Mouse (Mus musculus) spleen, adult 2 months (tissue): Measurements from ENCODE around the gene Dkk1. TPM values are rescaled to one million over a fixed set of nuclear protein-coding genes. Genes with fewer than 3 reads are reported as not detected.
"Not testable (repeated sequence)": the region's sequence is repeated elsewhere in the genome, so short reads cannot be mapped to it uniquely, and the experiment has no call there.

Experiments used
- DNase-seq, 2 experiments: peaks; one replicate each; pipeline versions ENCODE4 v3.0.0 to v3.0.0-alpha.2; 2012 to 2021; ENCODE audit warnings: low spot score in 2 of 2, low read depth in 1 of 2
- H3K27ac ChIP-seq: fragments of 200-500 bp; 2 replicates; pipeline ENCODE4 v1.5.1; 2012; ENCODE audit warnings: low read length, inconsistent platforms; ENCODE audit not compliant: insufficient read depth
- H3K27me3 ChIP-seq: fragments of 200-500 bp; 2 replicates; pipeline ENCODE4 v1.6.1; 2012; ENCODE audit warnings: mild to moderate bottlenecking, moderate library complexity, low read length, inconsistent platforms; ENCODE audit not compliant: control insufficient read depth, insufficient read depth
- H3K36me3 ChIP-seq: fragments of 200-500 bp; 2 replicates; pipeline ENCODE4 v1.6.1; 2012; ENCODE audit warnings: mild to moderate bottlenecking, low read length, inconsistent platforms; ENCODE audit not compliant: control insufficient read depth, insufficient read depth
- H3K4me1 ChIP-seq: fragments of 200-500 bp; 2 replicates; pipeline ENCODE4 v1.6.1; 2011; ENCODE audit warnings: inconsistent platforms; ENCODE audit not compliant: control insufficient read depth, insufficient read depth, insufficient read length
- H3K4me3 ChIP-seq: fragments of 200-500 bp; 2 replicates; pipeline ENCODE4 v1.5.1; 2011; ENCODE audit warnings: mild to moderate bottlenecking, inconsistent platforms; ENCODE audit not compliant: insufficient read depth, insufficient read length; ENCODE audit errors: extremely low read depth
- CTCF ChIP-seq: fragments of 200-500 bp; IDR thresholded peaks from 2 replicates; pipeline ENCODE4 v1.5.1; 2011; ENCODE audit warnings: mild to moderate bottlenecking, inconsistent platforms; ENCODE audit not compliant: insufficient read depth, insufficient read length, insufficient replicate concordance; ENCODE audit errors: extremely low read depth
- POLR2A ChIP-seq: fragments of 200-500 bp; IDR thresholded peaks from 2 replicates; pipeline ENCODE4 v1.6.1; 2011; ENCODE audit warnings: low read depth, low read length, inconsistent platforms
- WGBS: fragments of 180-500 bp; shearing (Covaris S2); methylation state at CpG from one replicate; pipeline ENCODE4 v1.1.7; 2018; 5-methylcytosine and 5-hydroxymethylcytosine counted together
- polyA plus RNA-seq: library from polyadenylated mRNA; depleted of rRNA; stranded (reverse); fragments of >200 nt; gene quantifications from 2 replicates; pipeline ENCODE4 v1.2.3, GENCODE M21; 2012

The Dkk1 gene
- polyA plus RNA-seq, 1 experiment = not detected

DNA sequence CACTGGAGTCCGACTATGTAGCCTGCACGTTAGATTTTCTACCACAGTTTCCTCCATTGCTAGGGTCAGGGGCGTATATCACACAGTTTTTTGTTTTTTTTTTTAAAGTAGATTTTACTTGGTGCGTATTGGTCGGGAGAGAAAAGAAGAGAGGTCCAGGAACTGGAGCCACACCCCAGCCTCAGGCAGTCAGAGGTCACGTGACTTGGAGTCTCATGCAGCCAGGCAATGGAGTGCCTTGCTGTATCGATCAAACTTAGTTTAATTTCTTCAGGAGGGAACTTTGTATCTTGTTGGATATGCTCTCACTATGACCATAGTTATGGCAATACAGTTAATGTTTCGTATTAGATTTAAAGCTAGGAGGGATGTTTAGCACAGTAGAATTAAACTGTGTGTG lies 2.8 kb upstream of the Dkk1 start:
- Histone ChIP-seq H3K36me3 (no peaks in the 10 kb centered on the region), H3K27ac (no peak overlapping the region), H3K4me1 (no peaks in the 10 kb centered on the region), H3K4me3 (no peak overlapping the region), H3K27me3 (peaks cover 4% of the 10 kb centered on the region)
- 67% methylated on average over 8 of the region's 8 CpGs for WGBS
- DNase-seq = no peak
- TF ChIP-seq CTCF (no peak), POLR2A (no peak)

DNA sequence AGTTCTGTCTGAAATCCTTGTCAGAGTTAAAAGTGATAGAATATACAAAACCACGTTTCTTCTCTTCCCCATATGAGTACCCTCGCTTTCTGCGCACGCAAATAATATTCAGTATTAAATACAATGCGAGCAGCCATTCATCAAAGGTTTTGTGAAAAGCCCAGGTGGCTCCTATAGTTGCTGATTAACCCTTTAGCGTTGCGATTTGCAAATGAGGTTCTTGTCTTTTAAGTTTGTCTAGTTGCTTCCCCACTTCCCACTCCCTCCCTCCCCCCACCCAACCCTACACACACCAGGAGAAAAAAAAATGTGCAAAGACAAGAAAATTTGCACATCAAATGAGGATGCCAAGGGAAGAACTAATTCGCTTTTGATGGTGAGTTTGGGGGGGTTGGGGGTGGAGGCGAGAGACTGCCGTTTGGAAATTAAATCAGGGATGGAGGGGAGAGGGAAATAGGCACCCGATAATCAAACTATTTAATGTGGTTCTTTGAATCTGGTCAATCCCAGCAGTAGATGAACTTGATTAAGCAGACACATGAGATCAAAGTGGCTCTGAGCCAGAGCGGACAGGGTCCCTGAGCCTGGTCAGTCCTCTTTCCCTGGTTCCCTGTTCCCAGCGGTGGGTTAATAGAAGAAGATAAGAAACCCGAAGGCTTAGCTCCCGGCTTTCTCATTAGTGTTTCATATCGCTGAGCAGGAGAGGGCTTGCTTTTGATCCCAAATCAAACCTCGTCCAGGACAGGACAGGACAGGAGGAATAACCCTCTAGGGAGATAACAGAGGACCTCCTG lies 586 bp upstream of the Dkk1 start:
- Histone ChIP-seq H3K27ac (no peak overlapping the region), H3K4me3 (no peak overlapping the region)
- WGBS = 29% methylated on average over 17 of the region's 17 CpGs

DNA sequence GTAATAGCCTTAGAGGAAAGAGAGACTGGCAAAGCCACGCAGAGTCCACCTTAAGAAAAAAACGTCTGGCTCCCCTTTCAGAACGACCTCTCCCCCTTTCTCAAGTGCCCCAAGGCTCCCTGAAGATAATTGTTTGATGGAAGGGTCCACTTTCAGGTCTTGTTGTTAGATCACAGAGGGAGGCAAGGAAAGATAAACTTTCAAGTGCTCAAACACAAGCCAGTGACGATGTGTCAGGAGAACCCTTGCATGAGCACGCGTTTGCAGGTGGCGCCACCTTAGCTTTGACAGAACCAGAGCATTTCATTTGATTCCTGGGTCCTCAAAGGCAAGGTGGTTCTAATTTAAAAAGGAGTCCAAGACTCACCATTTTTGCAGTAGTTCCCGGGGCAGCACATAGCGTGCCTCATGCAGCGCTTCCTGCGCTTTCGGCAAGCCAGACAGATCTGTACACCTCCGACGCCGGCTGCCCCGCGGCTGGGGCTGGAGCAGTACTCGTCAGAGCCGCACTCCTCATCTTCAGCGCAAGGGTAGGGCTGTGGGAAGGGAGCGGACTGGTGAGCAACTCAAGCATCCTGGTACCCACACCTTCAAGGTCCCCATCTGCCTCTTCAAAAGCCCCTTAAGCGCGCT lies 938 bp downstream of the Dkk1 start:
- Histone ChIP-seq H3K4me3 (no peak overlapping the region), H3K27ac (no peak overlapping the region), H3K4me1 (no peaks in the 10 kb centered on the region), H3K27me3 (peaks cover 4% of the 10 kb centered on the region), H3K36me3 (no peaks in the 10 kb centered on the region)
- no peak for TF ChIP-seq POLR2A
- no peak for TF ChIP-seq CTCF
- WGBS = 9% methylated on average over 23 of the region's 23 CpGs
- no peak for DNase-seq

More for the DNA sequence above, 586 bp upstream of the Dkk1 start:
- no peaks in the 10 kb centered on the region for H3K36me3 ChIP-seq
- H3K27me3 ChIP-seq = peaks cover 4% of the 10 kb centered on the region
- H3K4me1 ChIP-seq = no peaks in the 10 kb centered on the region
- no peak for TF ChIP-seq CTCF
- TF ChIP-seq POLR2A = no peak
- no peak for DNase-seq

DNA sequence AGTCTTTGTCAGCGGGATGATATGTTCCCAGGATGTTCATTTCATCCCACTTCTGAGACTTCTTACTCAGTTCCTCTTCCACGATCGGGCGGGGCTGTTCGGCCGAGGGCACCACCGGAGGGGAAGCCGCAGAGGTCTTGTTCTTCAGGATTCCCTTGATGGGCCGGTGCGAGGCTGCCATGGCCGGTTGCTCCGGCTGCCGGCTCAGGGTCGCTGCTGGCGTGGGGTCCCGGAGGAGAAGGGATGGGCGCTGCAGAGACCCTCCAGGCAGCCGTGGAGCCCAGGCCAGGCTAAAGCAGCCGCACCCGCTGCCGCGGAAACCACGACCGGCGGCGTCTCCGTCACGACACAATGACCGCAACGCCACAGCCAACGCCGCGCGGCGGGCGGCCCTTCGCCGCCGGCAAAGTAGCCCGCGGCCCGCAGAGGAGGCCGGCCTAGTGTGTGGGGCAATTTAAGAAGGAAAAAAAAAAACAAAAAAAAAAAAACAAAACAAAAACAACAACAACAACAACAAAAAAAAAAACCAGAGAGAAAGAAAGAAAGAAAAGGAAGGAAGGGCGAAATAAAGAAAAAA lies 10.0 kb downstream of the Dkk1 start:
- H3K4me3 ChIP-seq, H3K27ac ChIP-seq, H3K36me3 ChIP-seq, H3K27me3 ChIP-seq, DNase-seq, H3K4me1 ChIP-seq: not testable (repeated sequence)
- WGBS = 2% methylated on average over 44 of the region's 44 CpGs

DNA sequence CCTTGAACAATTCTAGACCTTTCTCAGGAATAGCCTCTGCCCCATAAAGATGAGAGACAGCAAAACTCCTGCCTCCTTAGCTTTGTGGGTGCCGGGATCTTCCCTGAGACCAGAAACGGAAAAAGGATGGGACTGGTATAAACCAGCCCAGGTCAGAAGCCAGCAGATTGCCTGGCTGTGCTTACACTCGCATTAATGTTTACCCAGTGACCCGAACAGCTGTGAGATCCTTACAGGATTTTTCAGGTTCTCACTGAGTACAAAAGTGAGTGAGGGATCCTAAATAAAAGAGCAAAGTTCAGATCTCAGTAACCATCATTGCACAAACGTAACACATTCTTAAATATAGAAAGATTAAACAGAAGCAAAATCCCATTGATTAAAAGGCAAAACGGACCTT lies 32.7 kb downstream of the Dkk1 start:
- Histone ChIP-seq H3K4me3 (no peak overlapping the region), H3K36me3 (no peaks in the 10 kb centered on the region), H3K27me3 (no peaks in the 10 kb centered on the region), H3K27ac (no peak overlapping the region), H3K4me1 (no peaks in the 10 kb centered on the region)
- no peak for TF ChIP-seq CTCF
- TF ChIP-seq POLR2A = no peak
- 89% methylated on average over 6 of the region's 6 CpGs for WGBS
- DNase-seq = no peak

DNA sequence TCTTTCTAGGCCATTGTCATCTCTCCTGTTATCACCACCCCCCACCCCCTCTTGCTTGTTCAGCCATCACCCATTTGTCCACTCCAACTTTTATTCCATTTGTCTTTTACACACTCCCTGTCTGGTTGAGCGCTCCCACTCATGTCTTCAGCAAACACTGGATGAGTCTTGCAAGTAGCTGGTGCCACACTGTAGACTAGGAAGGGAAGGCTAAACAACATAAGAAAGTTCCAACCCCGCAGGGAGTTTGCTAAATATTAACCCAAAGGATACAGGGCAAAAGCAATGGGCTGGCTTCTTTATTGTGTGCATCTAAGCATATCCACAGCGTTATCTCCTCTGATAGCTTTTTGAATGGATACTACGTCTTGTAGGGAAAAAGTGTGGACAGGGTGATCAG lies 39.0 kb downstream of the Dkk1 start:
- no peaks in the 10 kb centered on the region for H3K36me3 ChIP-seq
- no peak overlapping the region for H3K4me3 ChIP-seq
- no peaks in the 10 kb centered on the region for H3K27me3 ChIP-seq
- WGBS = 90% methylated on average over 4 of the region's 4 CpGs
- TF ChIP-seq CTCF (no peak), POLR2A (no peak)
- no peak for DNase-seq
- no peaks in the 10 kb centered on the region for H3K4me1 ChIP-seq
- H3K27ac ChIP-seq = no peak overlapping the region

DNA sequence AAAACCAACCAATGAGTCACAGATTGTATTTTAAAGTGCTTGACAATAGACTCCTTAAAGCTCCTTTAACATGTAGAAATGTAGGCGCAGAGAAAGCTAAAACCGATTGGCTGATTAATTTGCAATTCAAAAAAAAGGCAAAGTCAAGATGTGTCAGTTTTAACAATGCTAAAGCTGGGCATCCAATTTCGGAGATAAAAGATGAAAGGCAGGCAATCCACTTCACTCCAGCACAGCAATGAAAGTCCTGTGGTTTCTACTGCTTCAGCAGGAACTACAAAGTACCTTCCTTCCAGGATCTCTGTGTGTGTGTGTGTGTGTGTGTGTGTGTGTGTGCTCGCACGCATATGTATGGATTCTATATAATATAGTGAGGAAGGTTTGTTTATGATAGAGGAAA lies 44.0 kb downstream of the Dkk1 start:
- Histone ChIP-seq H3K4me3 (no peak overlapping the region), H3K27me3 (no peaks in the 10 kb centered on the region), H3K27ac (no peak overlapping the region), H3K36me3 (no peaks in the 10 kb centered on the region), H3K4me1 (no peaks in the 10 kb centered on the region)
- WGBS = 51% methylated on average over 5 of the region's 5 CpGs
- TF ChIP-seq CTCF (no peak), POLR2A (no peak)
- DNase-seq = no peak
